Mouse (Mus musculus): Measurements from ENCODE around the gene Zfp952.

GRCm38 (mm10) chr17:32950136-32950535 lies 42.8 kb upstream of the Zfp952 start:
- TF ChIP-seq GATA1 (IDR thresholded peaks at IDR 0.05; ENCODE audit: low read length): no peak
- TF ChIP-seq TAL1 (IDR thresholded peaks at IDR 0.05; ENCODE audit: low read length): no peak
